Mouse (Mus musculus) lung, embryonic 14.5 days (tissue): ENCODE data around the gene Mgat4c. TPM values are rescaled to one million over a fixed set of nuclear protein-coding genes. Genes with fewer than 3 reads are reported as not detected.

Source experiments
- ATAC-seq: fragments of 200-750 bp; cut with Nextera tagmentation; 2 replicates; pipeline ENCODE4 v1.8.0; 2017; ENCODE audit warnings: mild to moderate bottlenecking, moderate TSS enrichment, moderate library complexity; ENCODE audit not compliant: insufficient read depth
- DNase-seq: peaks from one replicate; pipeline ENCODE4 v3.0.0-alpha.2; 2015
- H3K27ac ChIP-seq: fragments of 300-500 bp; sonication (generic); 2 replicates; pipeline ENCODE4 v1.5.1; 2014; ENCODE audit warnings: low read depth, mild to moderate bottlenecking, moderate library complexity
- H3K27me3 ChIP-seq: fragments of 300-500 bp; sonication (generic); 2 replicates; pipeline ENCODE4 v1.6.1; 2014; ENCODE audit warnings: low read length, control low read depth; ENCODE audit not compliant: insufficient read depth
- H3K36me3 ChIP-seq: fragments of 300-500 bp; sonication (generic); 2 replicates; pipeline ENCODE4 v1.6.1; 2014; ENCODE audit warnings: control low read depth; ENCODE audit not compliant: insufficient read depth
- H3K4me1 ChIP-seq: fragments of 300-500 bp; sonication (generic); 2 replicates; pipeline ENCODE4 v1.6.1; 2014; ENCODE audit warnings: antibody characterized with exemption, control low read depth; ENCODE audit not compliant: insufficient read depth
- H3K4me2 ChIP-seq: fragments of 300-500 bp; sonication (generic); 2 replicates; pipeline ENCODE4 v1.6.1; 2014; ENCODE audit warnings: mild to moderate bottlenecking
- H3K4me3 ChIP-seq: fragments of 300-500 bp; sonication (generic); 2 replicates; pipeline ENCODE4 v1.5.1; 2014; ENCODE audit warnings: low read depth, low read length
- H3K9ac ChIP-seq: fragments of 300-500 bp; sonication (generic); 2 replicates; pipeline ENCODE4 v1.6.1; 2014
- H3K9me3 ChIP-seq: fragments of 300-500 bp; sonication (generic); 2 replicates; pipeline ENCODE4 v1.6.1; 2016; ENCODE audit warnings: low read depth, low read length, control low read depth
- CTCF ChIP-seq: IDR thresholded peaks from 2 replicates; pipeline ENCODE4 v1.5.1; 2016; ENCODE audit warnings: antibody characterized with exemption, low read depth
- WGBS: fragments of 180-500 bp; shearing (Covaris S2); extraction: QIAGEN DNeasy Blood & Tissue Kit; methylation state at CpG from one replicate; pipeline ENCODE4 v1.1.7; 2014; 5-methylcytosine and 5-hydroxymethylcytosine counted together
- polyA plus RNA-seq: library from polyadenylated mRNA; unstranded; fragments of >200 nt; fragmentation: Nextera tagmentation; extraction: Ambion mirVana; gene quantifications from 2 replicates; pipeline ENCODE4 v1.2.1, GENCODE M21; 2014

Mgat4c gene
- polyA plus RNA-seq, 1 experiment from 2014 or later = 0.13 TPM

DNA sequence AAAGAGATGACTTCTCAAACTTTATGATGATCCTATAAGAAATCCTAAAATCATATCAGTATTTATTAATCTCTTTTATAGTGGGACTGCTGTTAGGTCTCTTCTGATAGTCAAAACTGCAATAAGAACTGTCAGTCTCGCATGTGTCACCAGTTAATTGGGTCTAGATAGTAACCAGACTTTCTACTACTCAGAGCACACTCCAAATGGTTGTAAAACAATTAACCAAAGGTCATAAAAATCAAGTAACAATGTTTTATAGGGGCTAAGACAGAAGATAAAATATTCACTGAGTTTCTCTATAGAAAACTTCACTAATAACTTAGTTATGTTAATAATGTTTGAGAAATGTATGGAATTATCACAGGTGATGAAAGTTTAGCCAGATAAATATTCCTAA lies 208.6 kb downstream of the Mgat4c start:
- no peak for ATAC-seq
- no peak overlapping the region for H3K4me2 ChIP-seq
- no peak overlapping the region for H3K4me3 ChIP-seq
- no peak for TF ChIP-seq CTCF
- H3K36me3 ChIP-seq = no peaks in the 10 kb centered on the region
- H3K27me3 ChIP-seq = no peaks in the 10 kb centered on the region
- no peak for DNase-seq
- no peaks in the 10 kb centered on the region for H3K4me1 ChIP-seq
- no peak overlapping the region for H3K27ac ChIP-seq
- H3K9ac ChIP-seq = no peak overlapping the region
- WGBS = 76% methylated on average over 1 of the region's 1 CpGs
- no peaks in the 10 kb centered on the region for H3K9me3 ChIP-seq

DNA sequence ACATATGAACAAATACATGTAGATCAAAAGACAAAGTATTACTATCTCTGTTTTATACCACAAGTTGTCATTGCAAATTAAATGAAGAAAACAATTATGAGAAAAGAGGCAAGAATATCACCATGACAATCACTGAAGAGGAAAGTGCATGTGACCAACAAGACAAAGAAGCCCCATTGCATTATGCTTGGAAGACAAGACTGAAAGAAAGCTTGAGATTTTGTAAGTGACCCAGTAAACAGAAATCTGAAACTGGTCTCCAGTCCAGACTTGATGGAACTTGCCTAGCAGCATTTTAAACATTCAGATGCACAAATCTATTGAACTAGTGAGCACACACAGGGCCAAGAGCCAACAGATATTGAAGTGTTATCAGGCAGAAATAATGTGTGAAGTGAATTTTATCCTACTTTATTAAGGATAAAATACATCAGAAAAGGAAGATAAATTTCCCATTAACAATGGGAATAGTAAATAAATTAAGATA lies 236.1 kb downstream of the Mgat4c start:
- no peaks in the 10 kb centered on the region for H3K9me3 ChIP-seq
- no peak for ATAC-seq
- no peaks in the 10 kb centered on the region for H3K4me1 ChIP-seq
- no peaks in the 10 kb centered on the region for H3K27me3 ChIP-seq
- no peak overlapping the region for H3K4me2 ChIP-seq
- no peaks in the 10 kb centered on the region for H3K36me3 ChIP-seq
- DNase-seq = no peak
- H3K27ac ChIP-seq = no peak overlapping the region
- no peak overlapping the region for H3K9ac ChIP-seq
- no peak overlapping the region for H3K4me3 ChIP-seq
- no peak for TF ChIP-seq CTCF

DNA sequence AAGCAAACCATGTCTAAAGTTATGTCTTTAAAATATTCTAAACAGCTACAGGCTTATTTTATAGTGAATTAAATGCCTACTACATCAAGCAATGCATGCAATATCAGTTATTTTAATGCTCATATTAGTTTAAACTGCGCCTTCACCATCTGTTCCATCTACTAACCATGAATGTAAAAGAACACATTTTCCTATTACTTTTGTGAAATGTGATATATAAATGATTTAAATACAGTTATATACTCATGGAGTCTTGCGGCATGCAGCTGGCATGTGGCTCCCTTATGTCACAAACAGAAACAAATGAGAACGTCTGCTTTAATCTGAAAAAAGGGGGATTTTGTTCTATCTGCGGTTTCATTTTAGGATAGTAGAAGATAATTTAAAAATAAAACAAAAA lies 316.3 kb downstream of the Mgat4c start:
- WGBS = 85% methylated on average over 4 of the region's 4 CpGs
- Histone ChIP-seq H3K4me2 (no peak overlapping the region), H3K4me1 (no peaks in the 10 kb centered on the region)

DNA sequence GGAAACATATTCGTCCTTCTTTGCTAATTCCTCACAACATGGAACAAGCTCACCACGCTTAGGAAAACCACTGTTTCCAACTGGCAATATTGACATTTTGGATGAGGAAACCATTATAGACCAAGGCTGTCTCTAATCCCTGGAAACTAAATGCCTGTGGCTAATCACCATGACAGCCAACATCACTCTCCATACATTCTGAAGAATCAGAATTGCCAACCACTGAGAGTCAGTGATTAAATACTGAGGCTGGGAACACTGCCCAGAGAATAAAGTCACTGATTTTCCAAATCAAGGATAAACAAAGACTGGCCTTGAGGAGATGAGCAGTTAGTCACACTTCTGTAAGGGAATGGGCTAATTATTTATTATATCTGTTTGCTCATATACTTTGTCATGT lies 361.2 kb downstream of the Mgat4c start:
- ATAC-seq (no peak), DNase-seq (no peak)
- Histone ChIP-seq H3K9ac (no peak overlapping the region), H3K9me3 (no peaks in the 10 kb centered on the region), H3K4me1 (no peaks in the 10 kb centered on the region), H3K27me3 (no peaks in the 10 kb centered on the region), H3K27ac (no peak overlapping the region), H3K36me3 (no peaks in the 10 kb centered on the region), H3K4me2 (no peak overlapping the region), H3K4me3 (no peak overlapping the region)
- TF ChIP-seq CTCF = no peak
- 77% methylated on average over 2 of the region's 2 CpGs for WGBS

More for the DNA sequence above, 316.3 kb downstream of the Mgat4c start:
- TF ChIP-seq CTCF = no peak
- H3K4me3 ChIP-seq = no peak overlapping the region
- no peaks in the 10 kb centered on the region for H3K27me3 ChIP-seq
- no peaks in the 10 kb centered on the region for H3K9me3 ChIP-seq
- H3K27ac ChIP-seq = no peak overlapping the region
- H3K36me3 ChIP-seq = no peaks in the 10 kb centered on the region
- ATAC-seq (no peak), DNase-seq (no peak)
- H3K9ac ChIP-seq = no peak overlapping the region

DNA sequence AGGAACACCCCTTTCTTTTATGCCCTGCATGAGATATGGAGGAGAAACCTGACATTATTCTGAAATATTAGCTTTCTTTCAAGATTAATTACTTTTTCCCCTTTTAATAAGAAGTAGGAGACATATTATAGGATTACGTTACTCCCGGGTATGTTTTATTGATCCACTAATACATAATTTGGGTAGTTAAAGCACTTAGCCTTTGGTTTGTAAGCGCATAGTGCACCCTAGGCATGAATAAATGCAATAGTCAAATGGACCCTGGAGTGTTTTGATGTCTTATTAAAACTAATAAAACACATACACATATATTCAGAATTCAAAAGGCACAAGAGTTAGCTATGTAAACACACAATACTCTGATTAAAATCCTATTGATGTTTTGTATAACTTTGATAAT lies 374.9 kb downstream of the Mgat4c start:
- DNase-seq (no peak), ATAC-seq (no peak)
- Histone ChIP-seq H3K4me2 (no peak overlapping the region), H3K36me3 (no peaks in the 10 kb centered on the region), H3K9me3 (no peaks in the 10 kb centered on the region), H3K27me3 (no peaks in the 10 kb centered on the region), H3K9ac (no peak overlapping the region), H3K4me3 (no peak overlapping the region), H3K27ac (no peak overlapping the region), H3K4me1 (no peaks in the 10 kb centered on the region)
- WGBS = 83% methylated on average over 3 of the region's 3 CpGs
- TF ChIP-seq CTCF = no peak

DNA sequence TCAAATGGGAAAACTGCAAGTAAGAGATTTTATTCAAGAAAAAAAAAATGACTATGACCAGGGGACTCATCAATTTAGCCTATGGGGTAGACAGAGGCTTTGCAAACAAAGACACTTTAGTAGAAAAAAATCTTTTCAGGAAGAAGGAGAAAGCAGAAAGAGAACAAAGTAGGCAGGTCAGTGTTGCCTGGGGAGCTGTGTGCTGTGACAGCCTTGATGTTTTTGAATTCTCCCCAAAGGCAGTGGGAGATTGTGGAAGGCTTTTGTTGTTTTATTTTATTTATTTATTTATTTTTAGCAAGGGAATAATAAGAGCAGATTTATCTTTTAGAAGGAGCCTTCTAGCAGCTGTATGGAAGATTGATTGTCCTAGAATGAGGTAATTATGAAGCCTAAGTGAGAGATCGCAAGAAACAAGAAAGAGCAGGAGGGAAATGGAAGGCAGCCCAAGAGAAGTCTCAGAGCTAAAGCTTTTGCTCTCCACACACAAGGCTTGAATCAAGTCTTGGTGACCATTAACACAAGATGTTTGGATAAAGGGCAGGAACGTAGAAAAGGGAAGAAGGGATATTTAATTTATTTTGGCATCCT lies 375.8 kb downstream of the Mgat4c start:
- 29% methylated on average over 2 of the region's 2 CpGs for WGBS
- Histone ChIP-seq H3K4me3 (no peak overlapping the region), H3K4me2 (no peak overlapping the region), H3K9ac (no peak overlapping the region), H3K36me3 (no peaks in the 10 kb centered on the region), H3K27ac (no peak overlapping the region), H3K4me1 (no peaks in the 10 kb centered on the region), H3K27me3 (no peaks in the 10 kb centered on the region), H3K9me3 (no peaks in the 10 kb centered on the region)
- ATAC-seq (no peak), DNase-seq (no peak)
- TF ChIP-seq CTCF = no peak

DNA sequence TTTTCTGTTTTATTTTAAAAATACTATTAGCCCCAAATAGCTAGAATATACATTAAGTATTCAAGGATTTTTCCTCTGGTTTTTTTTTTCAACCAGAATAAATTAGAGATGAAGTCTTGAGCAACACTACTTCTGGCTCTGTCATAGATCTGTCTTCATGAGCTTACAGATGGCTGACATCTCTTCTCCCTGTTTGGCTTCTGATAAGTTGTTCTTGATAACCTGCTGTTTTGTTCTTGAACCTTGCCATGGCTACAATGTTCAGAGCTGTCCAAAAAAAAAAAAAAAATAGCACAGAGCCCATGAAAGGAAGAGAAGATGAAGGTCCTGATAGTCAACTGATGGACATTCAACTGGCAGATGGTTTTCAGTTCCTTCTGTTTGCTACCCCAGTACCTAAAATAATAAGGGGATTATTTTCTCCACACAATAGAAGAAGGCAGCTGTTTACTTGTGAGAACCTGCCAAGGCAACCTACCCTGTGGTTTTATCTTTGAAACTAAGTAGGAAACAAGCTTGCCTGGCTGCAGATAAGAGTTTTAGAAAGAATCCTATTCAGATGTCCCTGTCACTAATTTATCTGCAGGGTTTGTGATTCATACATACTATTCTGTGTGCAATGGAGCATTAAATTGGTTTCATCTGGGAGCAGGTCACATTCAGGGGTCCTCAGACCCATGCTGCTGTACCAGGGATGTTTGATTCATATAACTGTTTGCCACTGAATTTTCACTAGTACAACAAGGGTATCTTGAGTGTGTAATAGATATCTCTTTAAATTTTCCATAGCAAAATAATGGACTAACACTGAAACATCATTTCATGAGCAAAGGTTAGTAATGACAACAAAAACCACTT lies 393.5 kb downstream of the Mgat4c start:
- ATAC-seq = no peak
- H3K4me2 ChIP-seq = no peak overlapping the region
- no peaks in the 10 kb centered on the region for H3K27me3 ChIP-seq
- no peak for TF ChIP-seq CTCF
- no peaks in the 10 kb centered on the region for H3K4me1 ChIP-seq
- no peak overlapping the region for H3K4me3 ChIP-seq
- H3K36me3 ChIP-seq = no peaks in the 10 kb centered on the region
- no peaks in the 10 kb centered on the region for H3K9me3 ChIP-seq
- H3K27ac ChIP-seq = no peak overlapping the region
- DNase-seq = no peak
- no peak overlapping the region for H3K9ac ChIP-seq
